Mouse (Mus musculus) lung, embryonic 14.5 days (tissue): Measurements from ENCODE around the gene Lipe. TPM values are rescaled to one million over a fixed set of nuclear protein-coding genes. Genes with fewer than 3 reads are reported as not detected.

Source experiments
- ATAC-seq: fragments of 200-750 bp; cut with Nextera tagmentation; 2 replicates; pipeline ENCODE4 v1.8.0; 2017; ENCODE audit warnings: mild to moderate bottlenecking, moderate TSS enrichment, moderate library complexity; ENCODE audit not compliant: insufficient read depth
- DNase-seq: peaks from one replicate; pipeline ENCODE4 v3.0.0-alpha.2; 2015
- H3K27ac ChIP-seq: fragments of 300-500 bp; sonication (generic); 2 replicates; pipeline ENCODE4 v1.5.1; 2014; ENCODE audit warnings: low read depth, mild to moderate bottlenecking, moderate library complexity
- H3K27me3 ChIP-seq: fragments of 300-500 bp; sonication (generic); 2 replicates; pipeline ENCODE4 v1.6.1; 2014; ENCODE audit warnings: low read length, control low read depth; ENCODE audit not compliant: insufficient read depth
- H3K36me3 ChIP-seq: fragments of 300-500 bp; sonication (generic); 2 replicates; pipeline ENCODE4 v1.6.1; 2014; ENCODE audit warnings: control low read depth; ENCODE audit not compliant: insufficient read depth
- H3K4me1 ChIP-seq: fragments of 300-500 bp; sonication (generic); 2 replicates; pipeline ENCODE4 v1.6.1; 2014; ENCODE audit warnings: antibody characterized with exemption, control low read depth; ENCODE audit not compliant: insufficient read depth
- H3K4me2 ChIP-seq: fragments of 300-500 bp; sonication (generic); 2 replicates; pipeline ENCODE4 v1.6.1; 2014; ENCODE audit warnings: mild to moderate bottlenecking
- H3K4me3 ChIP-seq: fragments of 300-500 bp; sonication (generic); 2 replicates; pipeline ENCODE4 v1.5.1; 2014; ENCODE audit warnings: low read depth, low read length
- H3K9ac ChIP-seq: fragments of 300-500 bp; sonication (generic); 2 replicates; pipeline ENCODE4 v1.6.1; 2014
- H3K9me3 ChIP-seq: fragments of 300-500 bp; sonication (generic); 2 replicates; pipeline ENCODE4 v1.6.1; 2016; ENCODE audit warnings: low read depth, low read length, control low read depth
- CTCF ChIP-seq: IDR thresholded peaks from 2 replicates; pipeline ENCODE4 v1.5.1; 2016; ENCODE audit warnings: antibody characterized with exemption, low read depth
- WGBS: fragments of 180-500 bp; shearing (Covaris S2); extraction: QIAGEN DNeasy Blood & Tissue Kit; methylation state at CpG from one replicate; pipeline ENCODE4 v1.1.7; 2014; 5-methylcytosine and 5-hydroxymethylcytosine counted together
- polyA plus RNA-seq: library from polyadenylated mRNA; unstranded; fragments of >200 nt; fragmentation: Nextera tagmentation; extraction: Ambion mirVana; gene quantifications from 2 replicates; pipeline ENCODE4 v1.2.1, GENCODE M21; 2014

Lipe gene
- polyA plus RNA-seq, 1 experiment from 2014 or later, result 4.0 TPM

DNA sequence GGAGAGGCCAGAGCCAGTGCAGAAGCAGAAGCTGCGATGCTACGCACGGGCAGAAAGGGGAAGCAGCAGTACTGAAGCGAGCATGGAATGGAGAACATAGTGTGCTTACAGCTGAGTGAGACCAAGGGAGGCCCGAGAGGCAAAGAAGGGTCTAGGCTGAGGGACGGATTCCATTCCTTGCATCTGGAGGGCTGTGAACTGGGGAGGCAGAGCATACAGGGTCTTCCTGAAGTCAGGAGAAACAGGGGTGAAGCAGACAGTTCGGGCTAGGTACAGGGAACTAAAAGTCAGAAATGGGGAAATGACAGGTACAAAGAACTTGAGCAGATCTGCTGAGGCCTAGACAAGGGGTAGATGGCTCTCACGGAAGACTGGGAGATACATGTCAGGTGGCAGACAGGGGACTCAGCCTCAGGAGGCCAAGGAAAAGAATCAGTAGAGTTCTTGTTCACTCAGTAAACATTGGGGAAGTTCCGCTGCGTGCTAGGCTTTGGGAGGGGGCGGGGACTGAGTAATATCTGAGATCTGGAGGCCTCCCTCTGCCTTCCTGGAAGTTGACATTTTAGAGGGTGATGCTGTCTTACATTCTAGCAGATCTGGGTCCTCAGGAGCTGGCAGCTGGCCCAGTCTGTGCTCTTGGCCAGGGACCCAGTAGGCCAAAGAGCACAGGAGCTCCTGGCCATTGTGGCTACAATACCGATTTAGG, 12.5 kb downstream of the Lipe start:
- H3K9ac ChIP-seq, result no peak overlapping the region
- peak overlapping the region; percentile 75 for H3K27ac ChIP-seq
- DNase-seq, result peak; percentile 87
- H3K36me3 ChIP-seq, result peaks cover 51% of the 10 kb centered on the region
- H3K4me1 ChIP-seq, result peaks cover 19% of the 10 kb centered on the region; the same call in 1 of the 2 replicates
- no peaks in the 10 kb centered on the region for H3K9me3 ChIP-seq
- no peak overlapping the region for H3K4me3 ChIP-seq
- H3K27me3 ChIP-seq, result no peaks in the 10 kb centered on the region
- peak overlapping the region; percentile 15 for H3K4me2 ChIP-seq
- no peak for TF ChIP-seq CTCF
- 57% methylated on average over 12 of the region's 12 CpGs for WGBS
- ATAC-seq, result peak; percentile 73

DNA sequence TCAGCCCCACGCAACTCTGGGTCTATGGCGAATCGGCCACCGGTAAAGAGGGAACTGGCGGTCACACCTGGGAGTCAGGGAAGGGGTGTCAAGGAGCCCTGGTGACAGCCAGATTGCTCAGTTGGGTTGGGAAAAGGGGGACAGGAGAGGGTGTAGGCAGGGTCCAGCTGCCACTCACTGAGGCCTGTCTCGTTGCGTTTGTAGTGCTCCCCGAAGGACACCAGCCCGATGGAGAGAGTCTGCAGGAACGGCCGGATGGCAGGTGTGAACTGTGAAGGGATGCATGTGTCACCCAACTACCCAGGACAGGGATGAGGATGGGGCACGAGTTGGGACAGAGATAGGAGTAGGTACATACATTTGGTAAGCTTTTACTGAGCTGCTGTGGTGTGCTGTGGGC, 13.3 kb downstream of the Lipe start:
- no peak for ATAC-seq
- WGBS, result 88% methylated on average over 12 of the region's 12 CpGs

DNA sequence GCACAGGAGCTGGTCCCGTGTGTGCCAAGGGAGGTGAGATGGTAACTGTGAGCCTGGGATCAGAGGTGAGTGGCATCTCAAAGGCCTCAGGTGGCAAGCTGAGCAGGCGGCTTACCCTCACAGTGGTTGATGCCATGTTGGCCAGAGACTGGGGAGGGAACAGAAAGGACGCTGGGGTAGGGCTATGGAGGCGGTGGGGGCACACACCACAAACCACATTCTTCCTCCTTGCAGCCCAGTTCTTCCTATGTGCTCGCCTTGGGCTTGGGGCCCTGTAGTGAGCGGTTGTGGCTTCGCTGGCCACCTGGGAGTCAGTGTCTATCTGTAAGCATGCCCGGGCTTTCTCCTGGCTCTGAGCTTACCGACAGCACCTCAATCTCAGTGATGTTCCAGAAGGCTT, 13.7 kb downstream of the Lipe start:
- H3K27ac ChIP-seq, result no peak overlapping the region
- DNase-seq (no peak), ATAC-seq (no peak)
- no peaks in the 10 kb centered on the region for H3K27me3 ChIP-seq
- no peak overlapping the region for H3K4me2 ChIP-seq
- 85% methylated on average over 9 of the region's 9 CpGs for WGBS
- H3K9me3 ChIP-seq, result no peaks in the 10 kb centered on the region
- H3K36me3 ChIP-seq, result peaks cover 51% of the 10 kb centered on the region
- TF ChIP-seq CTCF, result no peak
- H3K9ac ChIP-seq, result no peak overlapping the region
- H3K4me3 ChIP-seq, result no peak overlapping the region
- 0 out of 2 replicates have a peak, but pooled peaks cover 9% of the 10 kb centered on the region for H3K4me1 ChIP-seq

More for the DNA sequence above, 13.3 kb downstream of the Lipe start:
- H3K27me3 ChIP-seq, result no peaks in the 10 kb centered on the region
- TF ChIP-seq CTCF, result no peak
- H3K4me3 ChIP-seq, result no peak overlapping the region
- H3K4me2 ChIP-seq, result no peak overlapping the region
- no peak overlapping the region for H3K9ac ChIP-seq
- H3K27ac ChIP-seq, result no peak overlapping the region
- no peak for DNase-seq
- H3K9me3 ChIP-seq, result no peaks in the 10 kb centered on the region
- peaks cover 14% of the 10 kb centered on the region; the same call in 1 of the 2 replicates for H3K4me1 ChIP-seq
- peaks cover 51% of the 10 kb centered on the region for H3K36me3 ChIP-seq

DNA sequence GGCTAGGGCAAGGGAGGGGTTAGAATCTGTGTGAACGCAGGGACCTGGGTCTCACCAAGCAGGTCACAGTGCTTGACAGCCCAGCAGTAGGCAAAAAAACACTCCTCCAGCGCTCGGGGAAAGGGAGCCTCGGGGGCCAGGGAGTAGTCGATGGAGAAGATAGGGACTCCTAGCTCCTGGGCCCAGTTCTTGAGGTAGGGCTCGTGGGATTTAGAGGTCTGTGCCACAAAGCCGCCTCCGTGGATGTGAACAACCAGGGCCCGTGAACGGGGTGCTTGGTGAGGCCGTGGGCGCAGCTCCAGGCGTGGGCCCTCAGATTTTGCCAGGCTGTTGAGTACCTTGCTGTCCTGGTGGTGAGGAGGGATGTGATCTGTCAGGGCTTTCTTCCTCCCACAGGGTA, 14.2 kb downstream of the Lipe start:
- H3K27ac ChIP-seq, result no peak overlapping the region

DNA sequence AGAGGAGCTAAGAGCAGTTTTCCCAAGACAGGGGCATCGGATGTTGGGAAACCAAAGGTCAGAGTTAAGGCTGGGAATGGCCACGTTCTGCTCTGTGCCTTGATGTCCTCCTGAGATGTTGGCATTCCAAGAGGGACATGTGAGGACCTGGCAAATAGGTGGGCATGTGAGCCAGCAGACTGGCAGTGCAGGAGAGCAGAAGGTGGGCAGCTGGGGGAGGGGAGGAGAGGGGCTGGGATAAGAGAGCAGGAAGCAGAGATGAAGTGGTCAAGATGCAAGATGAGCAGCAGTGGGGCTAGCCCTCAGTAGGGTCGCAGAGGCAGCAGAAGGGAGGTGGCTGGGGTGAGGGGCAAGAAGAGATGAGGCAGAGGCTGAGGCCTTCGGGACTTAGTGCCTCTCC, 14.6 kb downstream of the Lipe start:
- H3K27me3 ChIP-seq, result no peaks in the 10 kb centered on the region
- no peak for TF ChIP-seq CTCF
- H3K4me1 ChIP-seq, result 0 out of 2 replicates have a peak, but pooled peaks cover 9% of the 10 kb centered on the region
- DNase-seq (no peak), ATAC-seq (no peak)
- H3K4me3 ChIP-seq, result no peak overlapping the region
- WGBS, result 81% methylated on average over 4 of the region's 4 CpGs
- H3K9me3 ChIP-seq, result no peaks in the 10 kb centered on the region
- peaks cover 51% of the 10 kb centered on the region for H3K36me3 ChIP-seq
- H3K4me2 ChIP-seq, result no peak overlapping the region
- H3K9ac ChIP-seq, result no peak overlapping the region
- H3K27ac ChIP-seq, result no peak overlapping the region

More for the DNA sequence above, 14.2 kb downstream of the Lipe start:
- DNase-seq (no peak), ATAC-seq (no peak)
- H3K9me3 ChIP-seq, result no peaks in the 10 kb centered on the region
- H3K27me3 ChIP-seq, result no peaks in the 10 kb centered on the region
- no peak overlapping the region for H3K9ac ChIP-seq
- H3K4me1 ChIP-seq, result 0 out of 2 replicates have a peak, but pooled peaks cover 9% of the 10 kb centered on the region
- no peak overlapping the region for H3K4me3 ChIP-seq
- no peak overlapping the region for H3K4me2 ChIP-seq
- TF ChIP-seq CTCF, result no peak
- H3K36me3 ChIP-seq, result peaks cover 51% of the 10 kb centered on the region
- 87% methylated on average over 13 of the region's 13 CpGs for WGBS

DNA sequence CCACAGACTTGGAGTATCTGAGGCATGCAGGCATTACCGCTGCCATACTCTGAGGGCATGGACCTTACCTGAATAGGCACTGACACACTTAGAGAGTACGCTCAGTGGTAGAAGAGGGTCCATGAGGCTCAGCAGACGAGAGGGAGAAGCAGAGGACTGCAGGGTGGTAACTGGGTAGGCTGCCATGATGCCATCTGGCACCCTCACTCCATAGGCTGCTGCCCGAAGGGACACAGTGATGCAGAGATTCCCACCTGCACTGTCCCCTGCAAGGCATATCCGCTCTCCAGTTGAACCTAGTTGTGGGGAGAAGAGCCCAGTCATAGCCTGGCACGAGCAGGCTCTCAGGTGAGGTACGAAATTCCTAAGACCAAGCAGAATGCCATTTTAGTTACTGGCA, 15.1 kb downstream of the Lipe start:
- TF ChIP-seq CTCF, result no peak
- Histone ChIP-seq H3K9me3 (no peaks in the 10 kb centered on the region), H3K4me1 (0 out of 2 replicates have a peak, but pooled peaks cover 9% of the 10 kb centered on the region), H3K27ac (no peak overlapping the region), H3K4me3 (no peak overlapping the region), H3K27me3 (no peaks in the 10 kb centered on the region), H3K9ac (no peak overlapping the region), H3K4me2 (no peak overlapping the region), H3K36me3 (peaks cover 46% of the 10 kb centered on the region)
- DNase-seq (no peak), ATAC-seq (no peak)
- WGBS, result 88% methylated on average over 7 of the region's 7 CpGs

DNA sequence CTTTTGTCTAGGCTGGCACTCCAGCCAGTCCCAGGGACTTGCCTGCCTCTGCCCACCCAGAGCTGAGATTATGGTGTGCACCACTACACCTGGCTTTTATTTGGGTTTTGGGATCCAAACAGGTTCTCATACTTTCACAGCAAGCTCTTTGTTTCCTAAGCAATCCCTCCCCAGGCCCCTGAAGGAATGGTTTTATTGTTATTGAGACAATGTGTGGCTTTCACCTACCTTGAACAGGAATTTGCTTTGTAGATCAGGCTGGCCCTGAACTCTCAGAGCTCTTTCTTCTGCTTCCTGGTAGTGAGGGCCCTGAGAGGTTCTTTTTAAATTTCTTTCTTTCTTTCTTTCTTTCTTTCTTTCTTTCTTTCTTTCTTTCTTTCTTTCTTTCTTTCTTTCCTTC, 16.0 kb downstream of the Lipe start:
- TF ChIP-seq CTCF, result no peak
- peaks cover 38% of the 10 kb centered on the region for H3K36me3 ChIP-seq
- no peak overlapping the region for H3K9ac ChIP-seq
- no peak overlapping the region for H3K27ac ChIP-seq
- no peak overlapping the region for H3K4me3 ChIP-seq
- no peaks in the 10 kb centered on the region for H3K9me3 ChIP-seq
- 0 out of 2 replicates have a peak, but pooled peaks cover 9% of the 10 kb centered on the region for H3K4me1 ChIP-seq
- no peaks in the 10 kb centered on the region for H3K27me3 ChIP-seq
- H3K4me2 ChIP-seq, result no peak overlapping the region
- no peak for ATAC-seq
- no peak for DNase-seq
